In the genomic region with DNA sequence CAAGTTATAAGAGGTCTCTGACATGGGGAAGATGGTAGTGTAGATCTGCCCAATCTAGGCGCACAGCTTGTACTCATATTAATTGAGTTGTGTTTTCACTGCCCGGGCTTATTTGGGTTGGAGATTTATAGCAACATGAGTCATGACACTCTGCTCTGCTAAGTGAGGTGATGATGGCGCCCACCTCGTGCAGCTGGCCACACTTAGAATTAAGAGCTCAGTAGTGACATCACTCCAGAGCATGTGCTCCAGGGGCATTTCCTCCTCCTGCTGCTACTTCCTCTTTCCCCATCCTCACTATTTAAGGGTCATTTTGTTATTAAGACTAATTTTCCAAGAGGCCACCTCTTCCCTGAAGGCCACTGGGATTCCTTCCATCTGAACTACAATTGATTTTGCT, we compare ENCODE assay signal across 10 mouse cellular contexts.
"Had no signal": no experiment of that assay in that cellular context is flagged by ENCODE, and none has a peak within 500 bp of the region (broad histone marks: within the 10 kb centered on the region; RNA-seq: fewer than 3 reads in every experiment).

No protein-coding gene starts in this region.

- H3K27ac ChIP-seq: limb, embryonic 15.5 days; liver, embryonic 12.5 days; lung, embryonic 15.5 days; midbrain, embryonic 15.5 days; neural tube, embryonic 12.5 days had no signal

- H3K27me3 ChIP-seq: limb, embryonic 15.5 days; liver, embryonic 12.5 days; lung, embryonic 15.5 days; midbrain, embryonic 15.5 days; neural tube, embryonic 12.5 days had no signal

- H3K9ac ChIP-seq: limb, embryonic 15.5 days; liver, embryonic 12.5 days; lung, embryonic 15.5 days; midbrain, embryonic 15.5 days; neural tube, embryonic 12.5 days had no signal

- H3K4me1 ChIP-seq: limb, embryonic 15.5 days; lung, embryonic 15.5 days; midbrain, embryonic 15.5 days; neural tube, embryonic 12.5 days had no signal

- H3K9me3 ChIP-seq: limb, embryonic 15.5 days; liver, embryonic 12.5 days; lung, embryonic 15.5 days; midbrain, embryonic 15.5 days; neural tube, embryonic 12.5 days had no signal

- H3K4me2 ChIP-seq: limb, embryonic 15.5 days; liver, embryonic 12.5 days; lung, embryonic 15.5 days; midbrain, embryonic 11.5 days; midbrain, embryonic 15.5 days; neural tube, embryonic 12.5 days had no signal

- DNase-seq: kidney, postnatal 25 days; layer of hippocampus, postnatal 36 days; thymus, adult 18-20 months; thymus, postnatal 14 days had no signal

- ATAC-seq: liver, embryonic 12.5 days; midbrain, embryonic 15.5 days had no signal

- H3K4me3 ChIP-seq: limb, embryonic 15.5 days; liver, embryonic 12.5 days; lung, embryonic 15.5 days; midbrain, embryonic 15.5 days; neural tube, embryonic 12.5 days had no signal

- H3K36me3 ChIP-seq: limb, embryonic 15.5 days; liver, embryonic 12.5 days; lung, embryonic 15.5 days; midbrain, embryonic 15.5 days; neural tube, embryonic 12.5 days had no signal
